Mouse (Mus musculus): ENCODE measurements around the gene Snx30.

DNA sequence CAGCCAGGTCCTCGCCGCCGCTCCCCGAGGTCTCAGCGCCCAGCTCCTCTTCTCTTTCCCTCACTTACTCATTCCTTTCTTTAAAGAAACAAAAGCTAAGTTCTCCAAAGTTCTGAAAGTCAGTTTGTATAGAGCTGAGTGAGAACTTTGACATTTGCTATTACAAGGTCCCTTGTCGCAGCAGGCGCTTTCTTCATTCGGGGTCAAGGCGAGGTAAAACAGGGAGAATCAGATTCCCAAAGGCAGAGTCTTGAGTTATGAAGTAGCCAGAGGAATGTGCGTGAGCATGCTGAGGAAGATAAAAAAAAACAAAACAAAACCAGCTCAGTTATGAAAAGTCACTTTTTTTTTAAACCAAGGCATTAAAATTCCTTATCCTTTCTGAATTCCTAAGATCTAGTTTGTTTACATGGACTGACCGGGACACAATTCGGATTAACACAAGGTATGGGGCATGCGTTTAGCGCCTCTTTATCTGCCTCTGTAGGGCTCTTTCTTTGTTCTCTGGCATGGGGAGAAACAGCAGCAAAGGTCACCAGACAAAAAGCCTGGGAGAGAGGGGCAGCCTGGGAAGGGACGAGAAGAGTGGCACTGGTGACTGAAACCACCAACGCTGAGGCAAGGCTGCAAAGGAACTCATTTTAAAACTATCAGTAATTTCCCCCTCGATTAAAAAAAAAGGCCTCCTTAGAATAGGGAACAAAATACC, 33.3 kb upstream of the Snx30 start:
- TF ChIP-seq CTCF (IDR thresholded peaks at IDR 0.05; ENCODE audit: low read depth), result no peak
- no peak for TF ChIP-seq EP300 (IDR thresholded peaks at IDR 0.05; ENCODE audit: low read depth)

Measured in liver, embryonic 14.5 days (tissue).